Mouse (Mus musculus) gastrocnemius, postnatal 36 days (tissue): ENCODE data around the gene Lif. TPM values are rescaled to one million over a fixed set of nuclear protein-coding genes. Genes with fewer than 3 reads are reported as not detected.

Source experiments
- DNase-seq, 2 experiments: peaks; one replicate each; pipeline ENCODE4 v3.0.0; 2022
- intact Hi-C: fragments of 180-260 bp; cut with DNase I; formaldehyde crosslinking; loops from one replicate; pipeline ENCODE4 v1.15.1; 2025
- total RNA-seq, 2 experiments: library from RNA; stranded (reverse); gene quantifications; 2 replicates each; pipeline ENCODE4 v1.2.3; 2021

Lif gene
- total RNA-seq, 2 experiments from 2014 or later: 0.13 to 0.52 TPM

DNA sequence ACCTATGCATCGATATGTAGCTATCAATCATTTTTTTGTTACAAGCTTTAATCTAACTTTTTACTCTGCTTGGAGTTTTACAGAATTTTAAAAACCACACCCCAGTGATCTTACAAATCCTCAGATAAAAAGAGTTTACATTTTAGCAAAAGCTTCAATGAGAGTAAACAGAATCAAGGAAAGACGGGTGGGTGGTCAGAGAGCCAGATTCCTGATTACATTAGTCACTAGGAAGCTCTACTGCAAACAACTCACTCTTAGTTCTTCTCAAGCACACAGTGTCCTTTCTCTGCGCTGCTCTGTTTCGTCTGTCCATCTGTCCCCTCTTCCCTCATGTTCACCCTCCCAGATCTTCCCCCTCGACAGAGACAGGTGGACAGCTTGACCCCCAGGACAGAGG is 59.9 kb downstream of the Lif start:
- intact Hi-C loops: no loop called here

DNA sequence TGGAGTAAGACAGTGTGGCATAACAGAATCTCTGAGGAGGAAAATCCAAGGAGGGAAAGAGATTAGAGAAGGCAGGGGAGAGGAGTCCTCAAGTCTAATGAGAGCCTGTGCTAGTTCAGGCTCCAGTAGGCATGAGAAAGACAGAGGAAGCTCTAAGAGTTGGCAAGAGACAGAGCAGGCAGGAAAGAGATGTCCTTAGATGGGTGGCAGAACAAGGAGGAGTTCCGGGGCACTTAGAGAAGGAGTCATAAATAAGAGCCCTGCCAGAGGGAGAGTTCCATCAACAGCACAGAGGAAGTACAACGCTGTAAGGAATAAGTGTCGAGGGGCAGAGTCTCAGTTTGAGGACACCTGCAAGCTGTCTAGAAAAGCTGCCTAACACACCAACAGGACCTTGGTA is 60.7 kb downstream of the Lif start:
- intact Hi-C loops: no loop called here

More for the DNA sequence above, 59.9 kb downstream of the Lif start:
- no peak for DNase-seq

DNA sequence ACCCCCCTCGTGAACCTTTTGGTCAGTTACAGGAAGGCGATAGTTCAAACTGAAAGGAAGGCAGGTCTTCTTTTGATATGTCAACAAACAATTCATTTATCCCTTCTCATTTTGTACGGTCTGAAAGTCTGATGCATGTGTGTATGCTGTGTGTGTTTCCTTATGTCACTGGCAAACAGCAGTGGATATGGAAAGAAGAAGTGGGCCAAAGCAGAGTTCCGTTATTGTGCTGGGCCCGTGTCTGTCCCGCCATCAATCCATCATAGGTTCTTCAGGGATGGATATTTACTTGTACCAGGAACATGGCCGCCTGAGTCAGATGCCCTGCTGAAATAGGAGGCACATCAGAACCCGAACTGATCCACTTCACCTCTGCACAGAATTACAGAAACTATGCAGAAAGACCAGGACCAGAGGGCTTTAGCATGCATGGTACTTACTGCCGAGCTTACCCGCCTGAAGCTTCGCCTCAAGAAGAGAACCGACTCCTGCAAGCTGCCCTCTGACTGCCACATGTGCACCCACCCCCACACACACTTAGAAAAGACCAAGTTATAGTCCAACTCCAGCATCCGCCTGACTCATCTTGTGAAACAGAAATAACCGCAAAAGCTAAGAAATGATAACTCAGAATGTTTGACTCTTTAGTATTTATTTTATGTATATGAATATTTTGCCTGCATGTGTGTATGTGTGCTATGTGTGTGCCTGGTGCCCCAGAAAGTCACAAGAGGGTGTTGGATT is 62.0 kb downstream of the Lif start:
- no peak for DNase-seq
- intact Hi-C loops: no loop called here

More for the DNA sequence above, 60.7 kb downstream of the Lif start:
- no peak for DNase-seq

DNA sequence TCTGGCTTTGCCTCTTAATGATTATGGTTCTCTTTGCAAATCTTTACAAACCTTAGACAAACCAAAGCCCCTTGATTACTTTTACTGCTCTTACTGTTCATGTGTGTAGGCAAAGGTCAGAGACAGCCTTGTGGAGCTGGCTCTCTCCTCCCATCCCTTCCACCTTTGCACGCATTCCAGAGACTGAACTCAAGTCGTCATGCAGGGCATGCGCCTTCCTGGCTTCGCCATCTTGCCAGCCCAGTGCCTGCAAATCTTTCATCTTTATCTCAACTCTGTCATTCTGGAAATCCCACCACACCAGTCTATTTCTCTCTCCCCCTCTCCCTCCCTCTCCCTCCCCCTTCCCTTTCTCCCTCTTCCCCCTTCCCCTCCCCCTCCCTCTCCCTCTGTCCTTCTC is 63.5 kb downstream of the Lif start:
- intact Hi-C loops: no loop called here
- DNase-seq: no peak

Other genes with a start within 250 kb of the Lif start
- not detected for gene Sec14l4, start 226.1 kb upstream of the Lif start, total RNA-seq
- gene Sec14l3, start 192.7 kb upstream of the Lif start, total RNA-seq: not detected
- 10 to 100 TPM; 52.1 to 53.4 TPM for gene Mtfp1, start 162.1 kb upstream of the Lif start, total RNA-seq
- gene Sec14l2, start 134.1 kb upstream of the Lif start, total RNA-seq: under 1 TPM; 0.33 to 0.42 TPM
- 1 to 10 TPM; 4.4 to 5.5 TPM for gene Rnf215, start 122.4 kb upstream of the Lif start, total RNA-seq
- 1 to 10 TPM; 2.6 to 2.8 TPM for gene Ccdc157, start 97.3 kb upstream of the Lif start, total RNA-seq
- 10 to 100 TPM; 16.2 to 17.0 TPM for gene Sf3a1, start 97.2 kb upstream of the Lif start, total RNA-seq
- 1 to 10 TPM; 3.7 to 4.4 TPM for gene Tbc1d10a, start 70.8 kb upstream of the Lif start, total RNA-seq
- 1 to 10 TPM; 2.2 to 3.0 TPM for gene Castor1, start 39.3 kb upstream of the Lif start, total RNA-seq
- gene Osm, start 21.1 kb upstream of the Lif start, total RNA-seq: not detected
- gene Hormad2, start 183.5 kb downstream of the Lif start, total RNA-seq: not detected